Comparison of ENCODE assay signal across 11 mouse cellular contexts in genomic region chr19:17334644-17335333, GRCm38 (mm10). TPM values are rescaled to one million over a fixed set of nuclear protein-coding genes. Genes with fewer than 3 reads are reported as not detected.
DNase-seq lines count a peak whose midpoint lies in the region; ATAC-seq and TF ChIP-seq lines count a peak whose summit lies in the region.
"Had no signal": no experiment of that assay in that cellular context is flagged by ENCODE, and none has a peak within 500 bp of the region (broad histone marks: within the 10 kb centered on the region; RNA-seq: fewer than 3 reads in every experiment).

No protein-coding gene starts in this region.

- 44% methylated on average over 12 of the region's 12 CpGs for WGBS in lung, embryonic 14.5 days
- 78% methylated on average over 12 of the region's 12 CpGs for WGBS in liver, adult 2 months

- TF ChIP-seq POLR2A in liver, adult 2 months (IDR thresholded peaks at IDR 0.05; ENCODE audit: extremely low read depth, insufficient read depth, low read length), result no peak

- no peaks in the 10 kb centered on the region for H3K79me2 ChIP-seq in liver, adult 2 months (ENCODE audit: control insufficient read depth, insufficient read depth, low read length)

- peak; percentile 65 for DNase-seq in lung, embryonic 14.5 days
- no peak for DNase-seq in lung, postnatal 25 days (ENCODE audit: low spot score)
- DNase-seq in liver, adult 2 months (ENCODE audit: extremely low read depth, low read depth, low spot score), result peak; percentile 17
- no peak for DNase-seq in cerebellum, adult 18-20 months
- no peak for DNase-seq in kidney, postnatal 4 days
- DNase-seq in right cerebral cortex, postnatal 25 days, result no peak
- DNase-seq: cerebellum, postnatal 25 days had no signal

- H3K9me3 ChIP-seq in lung, embryonic 14.5 days (ENCODE audit: low read depth, low read length), result no peaks in the 10 kb centered on the region

- H3K4me3 ChIP-seq in lung, embryonic 14.5 days (ENCODE audit: low read depth, low read length), result no peak overlapping the region
- no peak overlapping the region for H3K4me3 ChIP-seq in brown adipose tissue, adult 24 weeks (ENCODE audit: insufficient read depth, low read depth, low read length)
- no peak overlapping the region for H3K4me3 ChIP-seq in liver, adult 2 months (ENCODE audit: insufficient read depth, low read depth, low read length)

- peak overlapping the region; percentile 54; the same call in 1 of the 2 replicates for H3K27ac ChIP-seq in lung, embryonic 14.5 days (ENCODE audit: low read depth)
- H3K27ac ChIP-seq in brown adipose tissue, adult 24 weeks (replicated peaks; ENCODE audit: low read depth, low read length), result peak overlapping the region; percentile 43; the same call in 1 of the 2 replicates
- no peak overlapping the region for H3K27ac ChIP-seq in liver, adult 2 months (replicated peaks; ENCODE audit: insufficient read depth, low read depth, low read length)
- H3K27ac ChIP-seq: hindbrain, embryonic 14.5 days; kidney, postnatal 0 days had no signal

- peaks cover 28% of the 10 kb centered on the region for H3K4me1 ChIP-seq in lung, embryonic 14.5 days (ENCODE audit: insufficient read depth)
- no peaks in the 10 kb centered on the region for H3K4me1 ChIP-seq in brown adipose tissue, adult 24 weeks (ENCODE audit: control insufficient read depth, insufficient read depth, insufficient read length, low read length)
- H3K4me1 ChIP-seq in liver, adult 2 months (ENCODE audit: control insufficient read depth, insufficient read depth, low read length), result 0 out of 2 replicates have a peak, but pooled peaks cover 2% of the 10 kb centered on the region

- peak; percentile 21; the same call in 1 of the 2 replicates for ATAC-seq in lung, embryonic 14.5 days (ENCODE audit: insufficient read depth)
- ATAC-seq in monocyte, adult 5-6 weeks (replicated peaks; ENCODE audit: insufficient number of reproducible peaks, low FRiP score, low TSS enrichment, poor library complexity, severe bottlenecking), result peak; percentile 81

- H3K4me2 ChIP-seq in lung, embryonic 14.5 days, result peak overlapping the region; percentile 35
- H3K4me2 ChIP-seq: hindbrain, embryonic 14.5 days had no signal

- H3K9ac ChIP-seq in lung, embryonic 14.5 days, result no peak overlapping the region
- H3K9ac ChIP-seq in liver, adult 2 months (ENCODE audit: low read depth, low read length), result no peak overlapping the region
- H3K9ac ChIP-seq: hindbrain, embryonic 14.5 days had no signal

- no peaks in the 10 kb centered on the region for H3K36me3 ChIP-seq in lung, embryonic 14.5 days (ENCODE audit: insufficient read depth)
- no peaks in the 10 kb centered on the region for H3K36me3 ChIP-seq in liver, adult 2 months (ENCODE audit: control insufficient read depth, insufficient read depth, low read length)

- no peak for TF ChIP-seq CTCF in lung, embryonic 14.5 days (IDR thresholded peaks at IDR 0.05; ENCODE audit: low read depth)
- no peak for TF ChIP-seq CTCF in liver, adult 2 months (IDR thresholded peaks at IDR 0.05; ENCODE audit: low read depth, low read length)

- H3K27me3 ChIP-seq in lung, embryonic 14.5 days (ENCODE audit: insufficient read depth, low read length), result no peaks in the 10 kb centered on the region
- no peaks in the 10 kb centered on the region for H3K27me3 ChIP-seq in liver, adult 2 months (ENCODE audit: control insufficient read depth, insufficient read depth, low read length)

RNA-seq across cellular contexts. Expression of gene Gcnt1, which starts 37.9 kb away (rescaled TPM):
- 5.4 and 6.0 TPM in 2 replicates for polyA plus RNA-seq in lung, embryonic 14.5 days (2014; fragmentation: Nextera tagmentation; extraction: Ambion mirVana)
- 0.75 and 0.83 TPM in 2 replicates for polyA plus RNA-seq in brown adipose tissue, adult 24 weeks (2012; ENCODE audit: insufficient read depth, insufficient read length, missing spikeins)
- total RNA-seq in liver, adult 2 months (2014; rRNA removed), result 0.55 and 0.81 TPM in 2 replicates
- 0.05 and 0.17 TPM in 2 replicates for polyA plus RNA-seq in liver, adult 2 months (2012; rRNA removed)
- total RNA-seq in monocyte, adult 5-6 weeks (2017), result 24.1 to 36.0 TPM (median 35.5 TPM) in 3 replicates

RNA-seq across cellular contexts. Expression of gene Rfk, which starts 59.1 kb away (rescaled TPM):
- polyA plus RNA-seq in lung, embryonic 14.5 days (2014; fragmentation: Nextera tagmentation; extraction: Ambion mirVana), result 64.1 and 70.1 TPM in 2 replicates
- 107 and 113 TPM in 2 replicates for polyA plus RNA-seq in brown adipose tissue, adult 24 weeks (2012; ENCODE audit: insufficient read depth, insufficient read length, missing spikeins)
- 38.1 and 43.8 TPM in 2 replicates for total RNA-seq in liver, adult 2 months (2014; rRNA removed)
- polyA plus RNA-seq in liver, adult 2 months (2012; rRNA removed), result 51.2 and 53.3 TPM in 2 replicates
- total RNA-seq in monocyte, adult 5-6 weeks (2017), result 34.0 to 41.6 TPM (median 38.1 TPM) in 3 replicates

Comparison
In these comparisons a context has a peak if more than half of its experiments do, and no peak if none do; other contexts are left out.
1. DNase-seq: peak in lung, embryonic 14.5 days (single experiment) and liver, adult 2 months (single experiment); none in lung, postnatal 25 days (single experiment), cerebellum, adult 18-20 months (0 of 2), kidney, postnatal 4 days (0 of 2) and right cerebral cortex, postnatal 25 days (single experiment).